Mouse (Mus musculus) small intestine, adult 2 months (tissue): ENCODE results near the gene Rapgef2. TPM values are rescaled to one million over a fixed set of nuclear protein-coding genes. Genes with fewer than 3 reads are reported as not detected.

Source experiments
- H3K27ac ChIP-seq: fragments of 200-500 bp; 2 replicates; pipeline ENCODE4 v1.5.1; 2012; ENCODE audit warnings: low read depth, low read length, control low read depth, inconsistent platforms; ENCODE audit not compliant: insufficient read depth
- H3K27me3 ChIP-seq: fragments of 200-500 bp; 2 replicates; pipeline ENCODE4 v1.6.1; 2012; ENCODE audit warnings: mild to moderate bottlenecking, moderate library complexity, low read length, inconsistent platforms; ENCODE audit not compliant: control insufficient read depth, insufficient read depth
- H3K36me3 ChIP-seq: fragments of 200-500 bp; 2 replicates; pipeline ENCODE4 v1.6.1; 2012; ENCODE audit warnings: mild to moderate bottlenecking, low read length, control low read depth, inconsistent platforms; ENCODE audit not compliant: control insufficient read depth, insufficient read depth
- H3K4me1 ChIP-seq: fragments of 200-500 bp; 2 replicates; pipeline ENCODE4 v1.6.1; 2012; ENCODE audit warnings: low read length, inconsistent platforms, mixed read lengths; ENCODE audit not compliant: control insufficient read depth, insufficient read depth, insufficient read length
- H3K4me3 ChIP-seq: fragments of 200-500 bp; 2 replicates; pipeline ENCODE4 v1.5.1; 2012; ENCODE audit warnings: low read depth, mild to moderate bottlenecking, control low read depth, inconsistent platforms, low read length, moderate library complexity
- CTCF ChIP-seq: fragments of 200-500 bp; IDR thresholded peaks from 2 replicates; pipeline ENCODE4 v1.5.1; 2012; ENCODE audit warnings: low read depth, mild to moderate bottlenecking, control low read depth, inconsistent platforms, low read length, moderate library complexity, mixed read lengths; ENCODE audit not compliant: insufficient replicate concordance, insufficient read length; ENCODE audit errors: extremely low read depth
- POLR2A ChIP-seq: fragments of 200-500 bp; IDR thresholded peaks from 2 replicates; pipeline ENCODE4 v1.6.1; 2012; ENCODE audit warnings: low read depth, mild to moderate bottlenecking, control low read depth, inconsistent platforms, low read length, moderate library complexity
- WGBS: fragments of 180-500 bp; shearing (Covaris S2); methylation state at CpG from one replicate; pipeline ENCODE4 v1.1.7; 2018; 5-methylcytosine and 5-hydroxymethylcytosine counted together
- polyA plus RNA-seq: library from polyadenylated mRNA; depleted of rRNA; stranded (reverse); fragments of >200 nt; gene quantifications from 2 replicates; pipeline ENCODE4 v1.2.3, GENCODE M21; 2012

Gene Rapgef2
- polyA plus RNA-seq, 1 experiment, result 8.5 TPM

DNA sequence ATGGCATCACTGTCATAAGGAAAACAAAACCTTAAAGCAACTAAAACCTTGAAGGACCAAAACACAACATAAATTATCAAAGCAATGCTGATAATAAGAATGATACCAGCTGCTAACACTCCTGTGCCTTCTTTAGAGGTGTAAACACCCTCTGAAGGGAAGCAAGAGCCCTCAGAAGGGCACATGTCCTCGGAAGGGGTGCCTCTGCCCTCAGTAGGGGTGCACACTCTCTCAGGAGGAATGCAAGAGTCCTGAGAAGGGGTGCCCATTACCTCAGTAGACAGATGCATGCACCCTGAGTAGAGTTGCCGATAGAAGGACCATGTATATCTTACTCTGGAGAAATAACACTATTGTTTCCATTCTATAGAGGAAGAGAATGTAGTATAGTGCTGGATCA is 79.1 kb downstream of the Rapgef2 start:
- TF ChIP-seq CTCF, result no peak
- no peak overlapping the region for H3K4me3 ChIP-seq
- 57% methylated on average over 2 of the region's 2 CpGs for WGBS
- H3K4me1 ChIP-seq, result peaks cover 17% of the 10 kb centered on the region; the same call in 1 of the 2 replicates
- H3K27ac ChIP-seq, result peak overlapping the region; percentile 33
- no peaks in the 10 kb centered on the region for H3K27me3 ChIP-seq
- H3K36me3 ChIP-seq, result peaks cover 2% of the 10 kb centered on the region; the same call in 1 of the 2 replicates

DNA sequence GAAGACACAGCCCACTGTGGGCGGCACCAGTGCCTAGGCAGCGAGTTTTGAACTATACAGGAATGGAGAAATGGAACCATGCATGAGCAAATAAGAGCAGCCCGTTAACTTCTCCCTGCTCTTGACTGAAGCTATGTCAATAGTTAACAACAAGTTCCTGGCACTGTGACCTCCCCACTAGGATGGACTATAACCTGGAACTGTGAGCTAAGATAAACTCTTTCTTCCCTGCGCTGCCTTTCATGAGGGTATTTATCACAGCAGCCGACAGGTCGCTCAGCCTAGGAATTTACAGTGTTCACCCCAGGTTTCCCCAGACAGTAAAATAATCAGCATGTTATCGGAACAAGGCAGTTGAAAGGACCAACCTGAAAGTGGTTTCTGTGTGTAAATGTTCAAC is 79.8 kb downstream of the Rapgef2 start:
- WGBS, result 29% methylated on average over 7 of the region's 7 CpGs
- Histone ChIP-seq H3K4me3 (no peak overlapping the region), H3K27ac (0 out of 2 replicates have a peak overlapping the region, but pooled peaks have one; percentile 0), H3K36me3 (peaks cover 2% of the 10 kb centered on the region; the same call in 1 of the 2 replicates), H3K27me3 (no peaks in the 10 kb centered on the region), H3K4me1 (peaks cover 17% of the 10 kb centered on the region; the same call in 1 of the 2 replicates)
- TF ChIP-seq CTCF, result no peak
- TF ChIP-seq POLR2A, result no peak

DNA sequence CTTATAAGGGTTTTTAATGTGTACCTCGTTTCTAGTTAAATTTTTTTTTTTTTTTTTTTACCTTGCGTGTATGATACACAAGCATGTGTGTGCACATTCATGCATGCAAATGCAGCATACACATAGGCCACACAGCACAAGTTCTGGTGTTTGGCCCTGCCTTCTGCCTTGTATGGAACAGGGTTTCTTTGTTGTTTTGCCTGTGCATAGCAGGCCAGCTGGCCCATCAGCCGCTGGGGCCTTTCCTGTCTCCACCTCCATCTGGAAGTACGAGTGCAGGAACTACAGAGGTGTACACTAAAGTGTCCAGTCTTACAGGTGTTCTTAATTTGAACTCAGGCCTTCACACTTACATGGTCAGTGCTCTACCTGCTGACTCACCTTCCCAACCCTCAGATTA is 80.3 kb downstream of the Rapgef2 start:
- TF ChIP-seq POLR2A (no peak), CTCF (no peak)
- WGBS, result 70% methylated on average over 4 of the region's 4 CpGs
- Histone ChIP-seq H3K27me3 (no peaks in the 10 kb centered on the region), H3K4me1 (peaks cover 17% of the 10 kb centered on the region; the same call in 1 of the 2 replicates), H3K27ac (peak overlapping the region; percentile 0; the same call in 1 of the 2 replicates), H3K4me3 (no peak overlapping the region), H3K36me3 (peaks cover 2% of the 10 kb centered on the region; the same call in 1 of the 2 replicates)

DNA sequence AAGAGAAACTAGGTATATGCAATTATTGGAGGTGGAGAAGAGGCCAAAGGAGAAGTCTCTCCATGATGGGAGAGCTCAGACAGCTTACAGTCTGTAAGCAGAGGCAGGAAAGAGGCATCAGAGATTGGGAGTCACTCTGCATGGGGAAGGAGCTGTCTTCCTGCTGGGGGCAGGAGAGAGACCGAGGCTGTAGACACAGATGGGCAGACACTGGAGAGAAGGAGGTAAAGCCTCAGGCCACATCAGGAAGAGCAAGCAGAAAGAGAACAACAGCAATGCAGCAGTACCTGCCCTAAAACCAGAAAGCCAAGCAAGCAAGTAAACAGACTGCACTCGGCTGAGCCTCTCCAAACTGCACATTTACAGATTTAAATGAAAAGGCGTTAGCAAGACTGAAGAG is 81.2 kb downstream of the Rapgef2 start:
- Histone ChIP-seq H3K4me3 (no peak overlapping the region), H3K36me3 (peaks cover 2% of the 10 kb centered on the region; the same call in 1 of the 2 replicates), H3K27me3 (no peaks in the 10 kb centered on the region), H3K27ac (no peak overlapping the region), H3K4me1 (peaks cover 17% of the 10 kb centered on the region; the same call in 1 of the 2 replicates)
- TF ChIP-seq CTCF, result no peak
- no peak for TF ChIP-seq POLR2A
- WGBS, result 39% methylated on average over 3 of the region's 3 CpGs

DNA sequence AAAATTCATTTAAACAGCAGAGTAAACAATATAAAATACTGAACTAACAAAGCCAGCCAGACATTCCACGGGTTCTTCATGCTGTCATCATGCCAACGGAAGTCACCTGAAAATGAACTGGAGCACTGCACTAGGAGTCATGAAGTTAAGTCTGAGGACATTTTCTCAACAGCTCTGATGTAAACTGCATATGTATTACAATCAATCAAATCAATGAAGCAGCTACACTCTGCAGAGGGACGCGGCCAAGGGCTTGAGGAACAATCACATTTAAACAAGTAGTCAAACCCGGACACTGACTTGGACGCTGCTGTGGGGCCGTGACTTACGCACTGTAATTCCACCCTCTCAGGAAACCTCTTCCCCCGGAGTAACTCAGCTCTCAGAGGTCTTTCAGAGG is 82.1 kb downstream of the Rapgef2 start:
- Histone ChIP-seq H3K36me3 (no peaks in the 10 kb centered on the region), H3K27me3 (no peaks in the 10 kb centered on the region), H3K27ac (no peak overlapping the region), H3K4me3 (no peak overlapping the region), H3K4me1 (peaks cover 17% of the 10 kb centered on the region; the same call in 1 of the 2 replicates)
- TF ChIP-seq CTCF (no peak), POLR2A (no peak)
- 63% methylated on average over 9 of the region's 9 CpGs for WGBS

DNA sequence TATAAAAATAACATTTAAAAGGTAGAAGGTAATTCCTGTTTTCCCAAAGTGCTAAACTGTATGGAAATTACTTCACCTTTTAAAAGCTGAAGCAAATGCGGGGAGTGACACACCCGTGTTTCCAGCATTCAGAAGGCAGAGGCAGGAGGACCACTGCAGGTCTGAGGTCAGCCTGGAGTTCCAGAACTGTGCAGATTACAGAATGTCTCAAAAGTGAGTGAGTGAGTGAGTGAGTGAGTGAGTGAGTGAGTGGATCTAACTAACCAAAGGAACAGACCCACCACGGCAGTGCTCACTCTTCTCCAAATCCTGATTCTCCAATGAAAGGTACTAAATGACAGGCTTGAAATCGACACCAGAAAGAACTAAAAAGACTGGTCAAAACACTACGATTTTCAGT is 82.5 kb downstream of the Rapgef2 start:
- Histone ChIP-seq H3K27me3 (no peaks in the 10 kb centered on the region), H3K4me3 (no peak overlapping the region), H3K36me3 (no peaks in the 10 kb centered on the region), H3K4me1 (peaks cover 17% of the 10 kb centered on the region; the same call in 1 of the 2 replicates), H3K27ac (no peak overlapping the region)
- WGBS, result 42% methylated on average over 5 of the region's 5 CpGs
- TF ChIP-seq POLR2A (no peak), CTCF (no peak)

DNA sequence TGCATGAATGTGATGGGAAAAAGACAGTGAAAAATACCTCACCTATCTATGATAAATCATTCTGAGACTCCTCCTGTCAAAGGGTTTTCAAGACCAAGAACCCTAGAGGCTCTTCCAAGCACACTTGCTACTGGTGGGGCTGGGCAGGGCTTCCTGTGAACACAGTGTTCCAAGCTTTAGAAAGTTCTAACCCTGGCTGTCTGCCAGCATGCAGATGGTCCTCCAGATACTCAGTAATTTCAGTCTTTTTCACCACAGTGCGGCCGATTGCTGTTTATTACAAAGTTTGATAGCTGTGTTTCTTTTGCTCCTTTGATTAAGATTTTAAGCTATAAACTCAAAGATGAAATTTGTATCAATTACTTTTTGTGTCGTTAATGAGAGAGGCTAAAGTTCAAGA is 83.1 kb downstream of the Rapgef2 start:
- Histone ChIP-seq H3K36me3 (no peaks in the 10 kb centered on the region), H3K27me3 (no peaks in the 10 kb centered on the region), H3K4me1 (peaks cover 17% of the 10 kb centered on the region; the same call in 1 of the 2 replicates), H3K4me3 (no peak overlapping the region), H3K27ac (peak overlapping the region; percentile 43)
- WGBS, result 9% methylated on average over 3 of the region's 3 CpGs
- TF ChIP-seq POLR2A, result no peak
- TF ChIP-seq CTCF, result no peak
